Mouse (Mus musculus): ENCODE measurements at regions not wholly inside any gene's neighbourhood (a gene's known extent, or its start where the extent isn't known, plus 50 kb on each side); places are given as distances from the start of the nearest gene placed in this dataset.

- TF ChIP-seq EP300 (IDR thresholded peaks at IDR 0.05; ENCODE audit: low read depth) (no peak), CTCF (IDR thresholded peaks at IDR 0.05; ENCODE audit: low read depth) (no peak)
- no peak for ATAC-seq (ENCODE audit: insufficient read depth)
- Histone ChIP-seq H3K36me3 (replicated peaks; ENCODE audit: control insufficient read depth, insufficient read depth, low read depth) (no peaks in the 10 kb centered on the region), H3K4me2 (ENCODE audit: low read depth) (no peak overlapping the region), H3K27ac (no peak overlapping the region), H3K4me1 (replicated peaks; ENCODE audit: control insufficient read depth in 2 of 2, insufficient read depth in 2 of 2, low read length in 1 of 2) (no peaks in the 10 kb centered on the region), H3K9ac (replicated peaks) (no peak overlapping the region), H3K4me3 (ENCODE audit: insufficient read depth in 1 of 2, low read depth in 2 of 2, low read length in 2 of 2) (no peak overlapping the region), H3K27me3 (ENCODE audit: control insufficient read depth, insufficient read depth, low read length) (no peaks in the 10 kb centered on the region), H3K9me3 (ENCODE audit: control insufficient read depth, low read length) (no peaks in the 10 kb centered on the region)
- 42% methylated on average over 2 of the region's 2 CpGs for WGBS (ENCODE audit: insufficient replicate concordance)
- DNase-seq (ENCODE audit: low read depth in 3 of 3, low spot score in 3 of 3): no peak
These were observed 183.8 kb upstream of the Ubash3b start for GRCm38 (mm10) chr9:41345338-41345737.

GRCm38 (mm10) chr9:41337375-41337774, 175.9 kb upstream of the Ubash3b start:
- DNase-seq (ENCODE audit: low read depth in 3 of 3, low spot score in 3 of 3): no peak
- ATAC-seq (ENCODE audit: insufficient read depth): no peak
- no peaks in the 10 kb centered on the region for H3K4me1 ChIP-seq (replicated peaks; ENCODE audit: control insufficient read depth in 2 of 2, insufficient read depth in 2 of 2, low read length in 1 of 2)
- H3K27me3 ChIP-seq (ENCODE audit: control insufficient read depth, insufficient read depth, low read length): no peaks in the 10 kb centered on the region
- TF ChIP-seq CTCF (IDR thresholded peaks at IDR 0.05; ENCODE audit: low read depth) (no peak), EP300 (IDR thresholded peaks at IDR 0.05; ENCODE audit: low read depth) (no peak)
- no peaks in the 10 kb centered on the region for H3K9me3 ChIP-seq (ENCODE audit: control insufficient read depth, low read length)
- H3K4me2 ChIP-seq (ENCODE audit: low read depth): no peak overlapping the region
- no peak overlapping the region for H3K9ac ChIP-seq (replicated peaks)
- 34% methylated on average over 2 of the region's 2 CpGs for WGBS (ENCODE audit: insufficient replicate concordance)
- no peak overlapping the region for H3K4me3 ChIP-seq (ENCODE audit: insufficient read depth in 1 of 2, low read depth in 2 of 2, low read length in 2 of 2)
- H3K27ac ChIP-seq: no peak overlapping the region
- no peaks in the 10 kb centered on the region for H3K36me3 ChIP-seq (replicated peaks; ENCODE audit: control insufficient read depth, insufficient read depth, low read depth)

- Histone ChIP-seq H3K27ac (no peak overlapping the region), H3K4me1 (replicated peaks; ENCODE audit: control insufficient read depth in 2 of 2, insufficient read depth in 2 of 2, low read length in 1 of 2) (no peaks in the 10 kb centered on the region), H3K4me3 (ENCODE audit: insufficient read depth in 1 of 2, low read depth in 2 of 2, low read length in 2 of 2) (no peak overlapping the region), H3K9me3 (ENCODE audit: control insufficient read depth, low read length) (no peaks in the 10 kb centered on the region), H3K4me2 (ENCODE audit: low read depth) (no peak overlapping the region), H3K9ac (replicated peaks) (no peak overlapping the region), H3K27me3 (ENCODE audit: control insufficient read depth, insufficient read depth, low read length) (no peaks in the 10 kb centered on the region), H3K36me3 (replicated peaks; ENCODE audit: control insufficient read depth, insufficient read depth, low read depth) (no peaks in the 10 kb centered on the region)
- no peak for TF ChIP-seq EP300 (IDR thresholded peaks at IDR 0.05; ENCODE audit: low read depth)
- TF ChIP-seq CTCF (IDR thresholded peaks at IDR 0.05; ENCODE audit: low read depth): no peak
- no peak for ATAC-seq (ENCODE audit: insufficient read depth)
- 35% methylated on average over 6 of the region's 6 CpGs for WGBS (ENCODE audit: insufficient replicate concordance)
- DNase-seq (ENCODE audit: low read depth in 3 of 3, low spot score in 3 of 3): no peak
These were observed 175.3 kb upstream of the Ubash3b start for GRCm38 (mm10) chr9:41336801-41337200.

- Histone ChIP-seq H3K9ac (replicated peaks) (no peak overlapping the region), H3K9me3 (ENCODE audit: control insufficient read depth, low read length) (no peaks in the 10 kb centered on the region), H3K4me1 (replicated peaks; ENCODE audit: control insufficient read depth in 2 of 2, insufficient read depth in 2 of 2, low read length in 1 of 2) (no peaks in the 10 kb centered on the region), H3K27ac (no peak overlapping the region), H3K36me3 (replicated peaks; ENCODE audit: control insufficient read depth, insufficient read depth, low read depth) (no peaks in the 10 kb centered on the region), H3K4me3 (ENCODE audit: insufficient read depth in 1 of 2, low read depth in 2 of 2, low read length in 2 of 2) (no peak overlapping the region), H3K27me3 (ENCODE audit: control insufficient read depth, insufficient read depth, low read length) (no peaks in the 10 kb centered on the region), H3K4me2 (ENCODE audit: low read depth) (no peak overlapping the region)
- ATAC-seq (ENCODE audit: insufficient read depth): no peak
- no peak for TF ChIP-seq EP300 (IDR thresholded peaks at IDR 0.05; ENCODE audit: low read depth)
- TF ChIP-seq CTCF (IDR thresholded peaks at IDR 0.05; ENCODE audit: low read depth): no peak
- WGBS (ENCODE audit: insufficient replicate concordance): 35% methylated on average over 10 of the region's 10 CpGs
- DNase-seq (ENCODE audit: low read depth in 3 of 3, low spot score in 3 of 3): no peak
These were observed 173.2 kb upstream of the Ubash3b start for GRCm38 (mm10) chr9:41334462-41335241.

- Histone ChIP-seq H3K27me3 (ENCODE audit: control insufficient read depth, insufficient read depth, low read length) (no peaks in the 10 kb centered on the region), H3K4me2 (ENCODE audit: low read depth) (no peak overlapping the region), H3K9ac (replicated peaks) (no peak overlapping the region), H3K27ac (no peak overlapping the region), H3K4me3 (ENCODE audit: insufficient read depth in 1 of 2, low read depth in 2 of 2, low read length in 2 of 2) (no peak overlapping the region), H3K36me3 (replicated peaks; ENCODE audit: control insufficient read depth, insufficient read depth, low read depth) (no peaks in the 10 kb centered on the region), H3K9me3 (ENCODE audit: control insufficient read depth, low read length) (no peaks in the 10 kb centered on the region), H3K4me1 (replicated peaks; ENCODE audit: control insufficient read depth in 2 of 2, insufficient read depth in 2 of 2, low read length in 1 of 2) (no peaks in the 10 kb centered on the region)
- WGBS (ENCODE audit: insufficient replicate concordance): 71% methylated on average over 1 of the region's 1 CpGs
- ATAC-seq (ENCODE audit: insufficient read depth): no peak
- no peak for TF ChIP-seq CTCF (IDR thresholded peaks at IDR 0.05; ENCODE audit: low read depth)
- TF ChIP-seq EP300 (IDR thresholded peaks at IDR 0.05; ENCODE audit: low read depth): no peak
- DNase-seq (ENCODE audit: low read depth in 3 of 3, low spot score in 3 of 3): no peak
These were observed 172.0 kb upstream of the Ubash3b start for GRCm38 (mm10) chr9:41333526-41333925.

Data from liver, embryonic 14.5 days (tissue).